Mouse (Mus musculus) myocyte (in vitro differentiated cells): Measurements from ENCODE around the gene Ablim1.

Experiments used
- E2F4 ChIP-seq: IDR thresholded peaks from one replicate; pipeline ENCODE4 v1.6.1; 2011; ENCODE audit warnings: mild to moderate bottlenecking, control low read depth, moderate library complexity; ENCODE audit not compliant: insufficient read depth
- MAX ChIP-seq: IDR thresholded peaks from one replicate; pipeline ENCODE4 v1.6.1; 2011; ENCODE audit warnings: low read depth, mild to moderate bottlenecking, control low read depth

DNA sequence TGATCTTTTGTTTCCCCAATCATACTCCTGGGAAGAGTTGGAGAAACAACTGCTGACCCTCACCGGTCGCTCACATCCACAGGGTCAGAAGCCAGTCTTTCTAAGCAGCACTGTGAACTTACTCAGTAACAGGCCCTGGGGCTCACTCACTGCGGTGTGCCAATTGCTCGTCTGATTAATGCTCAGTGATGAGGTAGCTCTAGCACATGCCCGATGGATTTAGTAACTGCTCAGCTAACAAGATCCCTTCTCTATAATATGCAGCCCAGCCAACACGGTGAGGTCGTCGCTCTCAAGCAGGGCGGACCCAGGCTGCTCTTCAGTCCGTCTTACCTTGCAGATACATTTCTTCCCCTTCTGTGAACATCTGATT lies 231.6 kb downstream of the Ablim1 start:
- TF ChIP-seq MAX (no peak), E2F4 (no peak)
